Mouse (Mus musculus) MEL (cell line): ENCODE results near the gene Entpd6. TPM values are rescaled to one million over a fixed set of nuclear protein-coding genes. Genes with fewer than 3 reads are reported as not detected.

ENCODE experiments used
- DNase-seq: peaks from one replicate; pipeline ENCODE4 v3.0.0; 2011; ENCODE audit warnings: low read depth, low spot score
- H3K27ac ChIP-seq: 2 replicates; pipeline ENCODE4 v1.5.1; 2012; ENCODE audit warnings: low read depth, mild to moderate bottlenecking, control low read depth, low read length, moderate library complexity; ENCODE audit not compliant: control insufficient read depth
- H3K27me3 ChIP-seq, 2 experiments: fragments of 150-350 bp in 1 of 2; sonication (generic) in 1 of 2; 2 replicates each; pipeline ENCODE4 v1.6.1; 2012; ENCODE audit warnings: low read length in 2 of 2, mild to moderate bottlenecking in 2 of 2, improper control_type of control experiment in 1 of 2, moderate library complexity in 1 of 2; ENCODE audit not compliant: insufficient read depth in 2 of 2, control insufficient read depth in 1 of 2
- H3K36me3 ChIP-seq, 2 experiments: 2 replicates each; pipeline ENCODE4 v1.6.1; 2012 to 2014; ENCODE audit warnings: low read length in 2 of 2, improper control_type of control experiment in 1 of 2, inconsistent platforms in 1 of 2, mild to moderate bottlenecking in 1 of 2; ENCODE audit not compliant: insufficient read depth in 2 of 2, control insufficient read depth in 1 of 2
- H3K4me1 ChIP-seq, 2 experiments: fragments of 150-350 bp in 1 of 2; sonication (generic) in 1 of 2; 2 replicates each; pipeline ENCODE4 v1.6.1; 2012; ENCODE audit warnings: low read length in 2 of 2, improper control_type of control experiment in 1 of 2, mild to moderate bottlenecking in 1 of 2; ENCODE audit not compliant: insufficient read depth in 2 of 2, control insufficient read depth in 1 of 2
- H3K4me3 ChIP-seq, 2 experiments: fragments of 150-350 bp in 1 of 2; sonication (generic) in 1 of 2; 2 replicates each; pipeline ENCODE4 v1.5.1; 2012; ENCODE audit warnings: low read depth in 2 of 2, low read length in 2 of 2, mild to moderate bottlenecking in 2 of 2, moderate library complexity in 2 of 2, control low read depth in 1 of 2, improper control_type of control experiment in 1 of 2; ENCODE audit not compliant: control insufficient read depth in 1 of 2, insufficient read depth in 1 of 2
- H3K79me2 ChIP-seq: 2 replicates; pipeline ENCODE4 v1.6.1; 2012; ENCODE audit warnings: mild to moderate bottlenecking, low read length, moderate library complexity; ENCODE audit not compliant: control insufficient read depth, poor library complexity, insufficient read depth
- H3K9ac ChIP-seq: 2 replicates; pipeline ENCODE4 v1.6.1; 2012; ENCODE audit warnings: low read depth, mild to moderate bottlenecking, control low read depth, low read length, moderate library complexity; ENCODE audit not compliant: control insufficient read depth, poor library complexity, severe bottlenecking
- H3K9me3 ChIP-seq: fragments of 150-350 bp; sonication (generic); replicated peaks from 2 replicates; pipeline ENCODE4 v1.6.1; 2012; ENCODE audit warnings: mild to moderate bottlenecking, low read length, improper control_type of control experiment, moderate library complexity; ENCODE audit not compliant: insufficient read depth
- BHLHE40 ChIP-seq: IDR thresholded peaks from 2 replicates; pipeline ENCODE4 v1.6.1; 2012; ENCODE audit warnings: low read depth, mild to moderate bottlenecking, inconsistent platforms, low read length, improper control_type of control experiment, borderline replicate concordance
- CHD1 ChIP-seq: IDR thresholded peaks from 2 replicates; pipeline ENCODE4 v1.6.1; 2012; ENCODE audit warnings: low read depth, mild to moderate bottlenecking, inconsistent platforms, low read length, improper control_type of control experiment
- CTCF ChIP-seq, 3 experiments: IDR thresholded peaks in 2 of 3; conservative IDR thresholded peaks in 1 of 3; 2 replicates each; pipeline ENCODE4 v1.5.1; 2011 to 2012; ENCODE audit warnings: low read length in 3 of 3, low read depth in 2 of 3, mild to moderate bottlenecking in 2 of 3, improper control_type of control experiment in 1 of 3, inconsistent platforms in 1 of 3, mixed read lengths in 1 of 3, moderate library complexity in 1 of 3; ENCODE audit not compliant: control insufficient read depth in 1 of 3, insufficient read depth in 1 of 3, poor library complexity in 1 of 3, severe bottlenecking in 1 of 3
- ELF1 ChIP-seq: IDR thresholded peaks from 2 replicates; pipeline ENCODE4 v1.6.1; 2014; ENCODE audit warnings: low read depth, mild to moderate bottlenecking, inconsistent platforms, low read length, improper control_type of control experiment, moderate library complexity
- ETS1 ChIP-seq: IDR thresholded peaks from 2 replicates; pipeline ENCODE4 v1.6.1; 2012; ENCODE audit warnings: low read depth, mild to moderate bottlenecking, inconsistent platforms, low read length, improper control_type of control experiment, moderate library complexity
- GATA1 ChIP-seq: IDR thresholded peaks from 2 replicates; pipeline ENCODE4 v1.6.1; 2011; ENCODE audit warnings: low read depth, low read length, improper control_type of control experiment
- HCFC1 ChIP-seq: IDR thresholded peaks from 2 replicates; pipeline ENCODE4 v1.6.1; 2012; ENCODE audit warnings: low read depth, mild to moderate bottlenecking, inconsistent platforms, low read length, improper control_type of control experiment, moderate library complexity
- KAT2A ChIP-seq: conservative IDR thresholded peaks from 2 replicates; pipeline ENCODE4 v1.6.1; 2012; ENCODE audit warnings: low read depth, low read length, improper control_type of control experiment, inconsistent platforms
- MAZ ChIP-seq: IDR thresholded peaks from 2 replicates; pipeline ENCODE4 v1.6.1; 2012; ENCODE audit warnings: low read depth, mild to moderate bottlenecking, inconsistent platforms, low read length, improper control_type of control experiment
- MEF2A ChIP-seq: IDR thresholded peaks from 2 replicates; pipeline ENCODE4 v1.6.1; 2014; ENCODE audit warnings: low read depth, mild to moderate bottlenecking, inconsistent platforms, low read length, improper control_type of control experiment; ENCODE audit not compliant: poor library complexity, insufficient replicate concordance, severe bottlenecking; ENCODE audit errors: extremely low read depth
- MXI1 ChIP-seq: IDR thresholded peaks from 2 replicates; pipeline ENCODE4 v1.6.1; 2011; ENCODE audit warnings: mild to moderate bottlenecking, low read depth, low read length, improper control_type of control experiment
- MYB ChIP-seq: IDR thresholded peaks from 2 replicates; pipeline ENCODE4 v1.6.1; 2011; ENCODE audit warnings: mild to moderate bottlenecking, low read depth, low read length, improper control_type of control experiment
- NELFE ChIP-seq: IDR thresholded peaks from 2 replicates; pipeline ENCODE4 v1.6.1; 2011; ENCODE audit warnings: low read depth, low read length, improper control_type of control experiment
- POLR2A ChIP-seq, 2 experiments: IDR thresholded peaks; 2 replicates each; pipeline ENCODE4 v1.6.1; 2011 to 2012; ENCODE audit warnings: low read length in 2 of 2, mild to moderate bottlenecking in 2 of 2, control low read depth in 1 of 2, improper control_type of control experiment in 1 of 2, low read depth in 1 of 2, moderate library complexity in 1 of 2; ENCODE audit not compliant: control insufficient read depth in 1 of 2, insufficient read depth in 1 of 2, poor library complexity in 1 of 2
- RAD21 ChIP-seq: IDR thresholded peaks from 2 replicates; pipeline ENCODE4 v1.6.1; 2011; ENCODE audit warnings: mild to moderate bottlenecking, low read depth, low read length, improper control_type of control experiment
- SMC3 ChIP-seq: IDR thresholded peaks from 2 replicates; pipeline ENCODE4 v1.6.1; 2011; ENCODE audit warnings: low read depth, low read length, improper control_type of control experiment
- TCF12 ChIP-seq: IDR thresholded peaks from 2 replicates; pipeline ENCODE4 v1.6.1; 2014; ENCODE audit warnings: low read depth, mild to moderate bottlenecking, inconsistent platforms, low read length, improper control_type of control experiment, moderate library complexity
- UBTF ChIP-seq: IDR thresholded peaks from 2 replicates; pipeline ENCODE4 v1.6.1; 2012; ENCODE audit warnings: low read depth, mild to moderate bottlenecking, inconsistent platforms, low read length, improper control_type of control experiment, moderate library complexity, borderline replicate concordance; ENCODE audit not compliant: insufficient read depth
- USF1 ChIP-seq: IDR thresholded peaks from 2 replicates; pipeline ENCODE4 v1.6.1; 2014; ENCODE audit warnings: low read depth, mild to moderate bottlenecking, inconsistent platforms, low read length, improper control_type of control experiment, moderate library complexity
- USF2 ChIP-seq, 2 experiments: IDR thresholded peaks; 2 replicates each; pipeline ENCODE4 v1.6.1; 2011 to 2012; ENCODE audit warnings: improper control_type of control experiment in 2 of 2, low read length in 2 of 2, borderline replicate concordance in 1 of 2, inconsistent platforms in 1 of 2, low read depth in 1 of 2, mild to moderate bottlenecking in 1 of 2; ENCODE audit not compliant: insufficient read depth in 1 of 2
- ZC3H11A ChIP-seq: IDR thresholded peaks from 2 replicates; pipeline ENCODE4 v1.6.1; 2012; ENCODE audit warnings: low read depth, mild to moderate bottlenecking, inconsistent platforms, low read length, improper control_type of control experiment
- ZMIZ1 ChIP-seq: IDR thresholded peaks from 2 replicates; pipeline ENCODE4 v1.6.1; 2012; ENCODE audit warnings: low read depth, mild to moderate bottlenecking, inconsistent platforms, low read length, improper control_type of control experiment, moderate library complexity
- polyA plus RNA-seq, 2 experiments: library from polyadenylated mRNA; stranded (reverse) in 1 of 2; unstranded in 1 of 2; fragments of >175 nt in 1 of 2; fragments of >200 nt in 1 of 2; gene quantifications; 2 replicates each; pipeline versions ENCODE4 v1.2.1 to v1.2.4; 2012; ENCODE audit warnings: low replicate concordance in 2 of 2, low read depth in 1 of 2; ENCODE audit not compliant: insufficient read length in 2 of 2, insufficient read depth in 1 of 2, missing spikeins in 1 of 2
- total RNA-seq: library from RNA; depleted of rRNA; stranded (reverse); fragments of 300-350 nt; gene quantifications from 2 replicates; pipeline ENCODE4 v1.2.3, GENCODE M21; 2012

Gene Entpd6
- total and polyA plus RNA-seq, 3 experiments: 47.9 to 48.2 TPM; not detected in 1

GRCm38 (mm10) chr2:150812816-150813215, 64.0 kb downstream of the Entpd6 start:
- H3K36me3 ChIP-seq: no peaks in the 10 kb centered on the region; a peak in 1 of 4 replicates
- no peaks in the 10 kb centered on the region for H3K4me1 ChIP-seq
- no peak for TF ChIP-seq USF1
- no peak for TF ChIP-seq BHLHE40
- TF ChIP-seq KAT2A: no peak
- no peak for TF ChIP-seq ZMIZ1
- no peak for TF ChIP-seq MAZ
- no peak for TF ChIP-seq NELFE
- no peak for TF ChIP-seq ELF1
- no peak for TF ChIP-seq HCFC1
- no peak for TF ChIP-seq USF2 (IDR thresholded peaks at IDR 0.05; ENCODE audit: borderline replicate concordance in 1 of 2, insufficient read depth in 1 of 2, low read depth in 1 of 2, low read length in 2 of 2)
- TF ChIP-seq, all 39 proteins: peak for 0
- no peak for DNase-seq
- Histone ChIP-seq H3K4me3 (no peak overlapping the region), H3K27me3 (no peaks in the 10 kb centered on the region), H3K9ac (no peak overlapping the region), H3K27ac (no peak overlapping the region), H3K9me3 (no peaks in the 10 kb centered on the region), H3K79me2 (no peaks in the 10 kb centered on the region)

GRCm38 (mm10) chr2:150816676-150817402, 68.0 kb downstream of the Entpd6 start:
- Histone ChIP-seq H3K36me3 (no peaks in the 10 kb centered on the region; a peak in 1 of 4 replicates), H3K79me2 (no peaks in the 10 kb centered on the region), H3K9ac (no peak overlapping the region), H3K4me3 (no peak overlapping the region), H3K27ac (no peak overlapping the region), H3K4me1 (no peaks in the 10 kb centered on the region), H3K27me3 (no peaks in the 10 kb centered on the region), H3K9me3 (no peaks in the 10 kb centered on the region)
- TF ChIP-seq ZC3H11A (no peak), MXI1 (no peak), UBTF (no peak), MYB (no peak), CTCF (IDR thresholded peaks at IDR 0.05 in 2 of 3, conservative IDR thresholded peaks at IDR 0.05 in 1 of 3; ENCODE audit: control insufficient read depth in 1 of 3, insufficient read depth in 1 of 3, low read depth in 2 of 3, low read length in 3 of 3, poor library complexity in 1 of 3, severe bottlenecking in 1 of 3) (no peak), CHD1 (no peak), MEF2A (no peak), POLR2A (IDR thresholded peaks at IDR 0.05; ENCODE audit: control insufficient read depth in 1 of 2, insufficient read depth in 1 of 2, low read depth in 1 of 2, low read length in 2 of 2, poor library complexity in 1 of 2) (no peak), RAD21 (no peak), BHLHE40 (no peak), GATA1 (no peak), ZMIZ1 (no peak), ELF1 (no peak), KAT2A (no peak), TCF12 (no peak), ETS1 (no peak), SMC3 (no peak), NELFE (no peak)
- DNase-seq: no peak
